Mouse (Mus musculus) neutrophil, adult 5-6 weeks (primary cell): ENCODE data around the gene Blm. TPM values are rescaled to one million over a fixed set of nuclear protein-coding genes. Genes with fewer than 3 reads are reported as not detected.

Experiments used
- ATAC-seq: fragments of 151-379, 151-347 bp; 2 replicates; pipeline ENCODE4 v1.8.0; 2017; ENCODE audit warnings: mild to moderate bottlenecking, moderate TSS enrichment; ENCODE audit not compliant: insufficient number of reproducible peaks, poor library complexity, low FRiP score, severe bottlenecking; ENCODE audit errors: extremely low read depth
- total RNA-seq: library from RNA; stranded (forward); fragments of 200-1000 nt; gene quantifications from 2 replicates; pipeline ENCODE4 v1.2.3, GENCODE M21; 2017

The Blm gene
- 8.4 and 9.8 TPM in 2 replicates for total RNA-seq

- peak; percentile 99 for ATAC-seq
Observed at GRCm38 (mm10) chr7:80535009-80535744, at the start of gene Blm. Gene Blm (minus strand): TSS chr7:80535119.

GRCm38 (mm10) chr7:80583981-80584380 is 49.1 kb upstream of the Blm start:
- ATAC-seq = peak; percentile 70

- ATAC-seq = no peak
Observed at GRCm38 (mm10) chr7:80582821-80583451, 48.0 kb upstream of the Blm start.

- no peak for ATAC-seq
Observed at GRCm38 (mm10) chr7:80580368-80580767, 45.4 kb upstream of the Blm start.

- no peak for ATAC-seq
Observed at GRCm38 (mm10) chr7:80577417-80577980, 42.6 kb upstream of the Blm start.

- ATAC-seq = no peak
Observed at GRCm38 (mm10) chr7:80576626-80577025, 41.7 kb upstream of the Blm start.

GRCm38 (mm10) chr7:80575750-80576149 is 40.8 kb upstream of the Blm start:
- ATAC-seq = peak; percentile 43; the same call in 1 of the 2 replicates

- ATAC-seq = no peak
Observed at GRCm38 (mm10) chr7:80573076-80573475, 38.2 kb upstream of the Blm start.

- no peak for ATAC-seq
Observed at GRCm38 (mm10) chr7:80567982-80568381, 33.1 kb upstream of the Blm start.

GRCm38 (mm10) chr7:80561931-80562330 is 27.0 kb upstream of the Blm start:
- no peak for ATAC-seq

GRCm38 (mm10) chr7:80561271-80561670 is 26.4 kb upstream of the Blm start:
- ATAC-seq = no peak

GRCm38 (mm10) chr7:80558572-80558971 is 23.7 kb upstream of the Blm start:
- no peak for ATAC-seq

GRCm38 (mm10) chr7:80558101-80558500 is 23.2 kb upstream of the Blm start:
- no peak for ATAC-seq

- no peak for ATAC-seq
Observed at GRCm38 (mm10) chr7:80557161-80557560, 22.2 kb upstream of the Blm start.

- ATAC-seq = no peak
Observed at GRCm38 (mm10) chr7:80556166-80556565, 21.2 kb upstream of the Blm start.

- ATAC-seq = no peak
Observed at GRCm38 (mm10) chr7:80555146-80555545, 20.2 kb upstream of the Blm start.

GRCm38 (mm10) chr7:80554180-80555021 is 19.5 kb upstream of the Blm start:
- peak; percentile 62 for ATAC-seq

- no peak for ATAC-seq
Observed at GRCm38 (mm10) chr7:80548513-80549260, 13.8 kb upstream of the Blm start.
